Mouse (Mus musculus) CH12.LX (cell line): ENCODE results near the gene Prdx6b. TPM values are rescaled to one million over a fixed set of nuclear protein-coding genes. Genes with fewer than 3 reads are reported as not detected.

Experiments used
- DNase-seq: peaks from one replicate; pipeline ENCODE4 v3.0.0-alpha.2; 2013; ENCODE audit errors: extremely low read depth
- H3K27ac ChIP-seq: 2 replicates; pipeline ENCODE4 v1.5.1; 2012; ENCODE audit warnings: low read depth, mild to moderate bottlenecking, control low read depth, moderate library complexity; ENCODE audit not compliant: insufficient read depth
- H3K27me3 ChIP-seq: replicated peaks from 2 replicates; pipeline ENCODE3; 2012; ENCODE audit warnings: inconsistent platforms
- H3K36me3 ChIP-seq, 2 experiments: replicated peaks in 1 of 2; 2 replicates each; pipeline versions ENCODE3 to v1.6.1; 2012; ENCODE audit warnings: inconsistent platforms in 1 of 2, low read length in 1 of 2, mild to moderate bottlenecking in 1 of 2, mixed read lengths in 1 of 2, moderate library complexity in 1 of 2; ENCODE audit not compliant: control insufficient read depth in 1 of 2, insufficient read depth in 1 of 2
- H3K4me1 ChIP-seq, 2 experiments: 2 replicates each; pipeline ENCODE4 v1.6.1; 2012; ENCODE audit warnings: inconsistent platforms in 1 of 2, moderate library complexity in 1 of 2; ENCODE audit not compliant: insufficient read depth in 2 of 2, control insufficient read depth in 1 of 2
- H3K4me2 ChIP-seq: 2 replicates; pipeline ENCODE4 v1.6.1; 2012; ENCODE audit warnings: low read depth, mild to moderate bottlenecking, control low read depth; ENCODE audit not compliant: poor library complexity, insufficient read depth, severe bottlenecking
- H3K4me3 ChIP-seq, 3 experiments: fragments of 150-350 bp in 1 of 3; sonication (generic) in 1 of 3; replicated peaks in 1 of 3; 2 replicates each; pipeline versions ENCODE3 to v1.5.1; 2011 to 2012; ENCODE audit warnings: low read depth in 2 of 3, low read length in 2 of 3, mild to moderate bottlenecking in 2 of 3, moderate library complexity in 2 of 3, control low read depth in 1 of 3, improper control_type of control experiment in 1 of 3, inconsistent platforms in 1 of 3, mixed read lengths in 1 of 3; ENCODE audit not compliant: poor library complexity in 1 of 3
- H3K79me2 ChIP-seq: replicated peaks from 2 replicates; pipeline ENCODE4 v1.6.1; 2012; ENCODE audit warnings: mild to moderate bottlenecking, moderate library complexity; ENCODE audit not compliant: control insufficient read depth, poor library complexity, insufficient read depth, severe bottlenecking; ENCODE audit errors: extremely low read depth
- H3K9ac ChIP-seq: 2 replicates; pipeline ENCODE4 v1.6.1; 2012; ENCODE audit warnings: low read depth, mild to moderate bottlenecking, control low read depth, moderate library complexity; ENCODE audit not compliant: insufficient read depth
- H3K9me3 ChIP-seq: replicated peaks from 2 replicates; pipeline ENCODE3; 2012; ENCODE audit warnings: low read length, inconsistent platforms, mixed read lengths
- BHLHE40 ChIP-seq: IDR thresholded peaks from 2 replicates; pipeline ENCODE4 v1.6.1; 2011; ENCODE audit warnings: mild to moderate bottlenecking, low read depth, low read length, improper control_type of control experiment
- ELF1 ChIP-seq: IDR thresholded peaks from 2 replicates; pipeline ENCODE4 v1.6.1; 2014; ENCODE audit warnings: low read depth, mild to moderate bottlenecking, inconsistent platforms, low read length, improper control_type of control experiment
- EP300 ChIP-seq: IDR thresholded peaks from 2 replicates; pipeline ENCODE4 v1.6.1; 2011; ENCODE audit warnings: low read length, improper control_type of control experiment
- GABPA ChIP-seq: IDR thresholded peaks from 2 replicates; pipeline ENCODE4 v1.6.1; 2012; ENCODE audit warnings: low read depth, low read length, improper control_type of control experiment, inconsistent platforms; ENCODE audit not compliant: insufficient replicate concordance
- HCFC1 ChIP-seq: IDR thresholded peaks from 2 replicates; pipeline ENCODE4 v1.6.1; 2012; ENCODE audit warnings: low read depth, mild to moderate bottlenecking, inconsistent platforms, low read length, improper control_type of control experiment
- IRF4 ChIP-seq: IDR thresholded peaks from 2 replicates; pipeline ENCODE4 v1.6.1; 2014; ENCODE audit warnings: low read depth, mild to moderate bottlenecking, inconsistent platforms, low read length, improper control_type of control experiment
- KAT2A ChIP-seq: IDR thresholded peaks from 2 replicates; pipeline ENCODE4 v1.6.1; 2012; ENCODE audit warnings: low read length, improper control_type of control experiment, inconsistent platforms; ENCODE audit not compliant: insufficient replicate concordance
- MAFK ChIP-seq: IDR thresholded peaks from 2 replicates; pipeline ENCODE4 v1.6.1; 2011; ENCODE audit warnings: low read length, improper control_type of control experiment; ENCODE audit not compliant: insufficient replicate concordance
- MXI1 ChIP-seq: IDR thresholded peaks from 2 replicates; pipeline ENCODE4 v1.6.1; 2011; ENCODE audit warnings: mild to moderate bottlenecking, low read depth, low read length, improper control_type of control experiment
- NELFE ChIP-seq: IDR thresholded peaks from 2 replicates; pipeline ENCODE4 v1.6.1; 2011; ENCODE audit warnings: low read depth, low read length, improper control_type of control experiment
- POLR2AphosphoS2 ChIP-seq: IDR thresholded peaks from 2 replicates; pipeline ENCODE4 v1.6.1; 2011; ENCODE audit warnings: low read depth, low read length, improper control_type of control experiment
- RAD21 ChIP-seq: IDR thresholded peaks from 2 replicates; pipeline ENCODE4 v1.6.1; 2011; ENCODE audit warnings: low read depth, mild to moderate bottlenecking, low read length, improper control_type of control experiment, moderate library complexity
- RCOR1 ChIP-seq: conservative IDR thresholded peaks from 2 replicates; pipeline ENCODE4 v1.6.1; 2012; ENCODE audit warnings: low read depth, mild to moderate bottlenecking, inconsistent platforms, low read length, improper control_type of control experiment
- SMC3 ChIP-seq: IDR thresholded peaks from 2 replicates; pipeline ENCODE4 v1.6.1; 2011; ENCODE audit warnings: low read depth, low read length, improper control_type of control experiment
- TBP ChIP-seq: conservative IDR thresholded peaks from 2 replicates; pipeline ENCODE4 v1.6.1; 2011; ENCODE audit warnings: low read depth, low read length, improper control_type of control experiment
- TCF12 ChIP-seq: IDR thresholded peaks from 2 replicates; pipeline ENCODE4 v1.6.1; 2014; ENCODE audit warnings: low read depth, mild to moderate bottlenecking, inconsistent platforms, low read length, improper control_type of control experiment
- UBTF ChIP-seq: IDR thresholded peaks from 2 replicates; pipeline ENCODE4 v1.6.1; 2012; ENCODE audit warnings: low read depth, mild to moderate bottlenecking, inconsistent platforms, low read length, improper control_type of control experiment, moderate library complexity
- USF1 ChIP-seq: IDR thresholded peaks from 2 replicates; pipeline ENCODE4 v1.6.1; 2014; ENCODE audit warnings: low read depth, mild to moderate bottlenecking, inconsistent platforms, low read length, improper control_type of control experiment
- USF2 ChIP-seq: conservative IDR thresholded peaks from 2 replicates; pipeline ENCODE4 v1.6.1; 2011; ENCODE audit warnings: low read depth, low read length, improper control_type of control experiment
- ZKSCAN1 ChIP-seq: IDR thresholded peaks from 2 replicates; pipeline ENCODE4 v1.6.1; 2012; ENCODE audit warnings: low read depth, inconsistent platforms, low read length, improper control_type of control experiment, borderline replicate concordance
- ZMIZ1 ChIP-seq: IDR thresholded peaks from 2 replicates; pipeline ENCODE4 v1.6.1; 2012; ENCODE audit warnings: low read depth, mild to moderate bottlenecking, inconsistent platforms, low read length, improper control_type of control experiment
- dilution Hi-C: fragments of 300-500 bp; cut with MboI; formaldehyde crosslinking; loops from 2 replicates; pipeline ENCODE4 v1.14.3; 2020; ENCODE audit warnings: low sequenced_read_pairs; ENCODE audit not compliant: extremely low pct_unique_long_range_greater_than_20kb, extremely low pct_ligation_motif_present
- in situ Hi-C: fragments of 300-500 bp; cut with MboI; formaldehyde crosslinking; loops from 3 replicates; pipeline ENCODE4 v1.14.3; 2019; ENCODE audit warnings: low sequenced_read_pairs, low pct_ligation_motif_present, low pct_unique_long_range_greater_than_20kb, mixed read lengths
- polyA plus RNA-seq: library from polyadenylated mRNA; unstranded; fragments of >175 nt; gene quantifications from 2 replicates; pipeline ENCODE4 v1.2.1, GENCODE M21; 2012; ENCODE audit warnings: low read depth; ENCODE audit not compliant: insufficient read length
- total RNA-seq, 2 experiments: library from RNA; depleted of rRNA; stranded (reverse); fragments of 300-350 nt in 1 of 2; fragments of >200 nt in 1 of 2; gene quantifications; 2 replicates each; pipeline ENCODE4 v1.2.3; 2012 to 2014

Prdx6b gene
- total and polyA plus RNA-seq, 3 experiments: not detected

DNA sequence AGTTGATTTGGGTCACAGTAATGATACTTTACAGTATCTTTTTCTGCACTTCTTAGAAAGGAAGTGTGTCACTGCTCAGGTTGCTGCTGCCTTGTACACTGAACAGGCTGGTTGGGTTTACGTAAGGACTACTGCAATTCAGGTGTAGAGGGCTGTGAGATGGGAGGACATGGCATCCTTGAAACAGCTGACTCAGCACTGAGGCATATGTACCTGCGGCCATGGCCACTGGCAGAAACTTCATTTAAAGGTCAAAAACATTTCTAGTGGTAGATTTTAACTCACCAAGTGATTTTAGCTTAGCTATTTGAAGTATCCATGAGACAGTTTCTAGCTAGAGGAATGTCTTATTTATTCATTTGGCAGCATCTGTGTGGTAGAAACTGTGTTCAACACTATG, 33.5 kb downstream of the Prdx6b start:
- Histone ChIP-seq H3K79me2 (no peaks in the 10 kb centered on the region), H3K9ac (no peak overlapping the region), H3K36me3 (peaks cover 44 to 87% of the 10 kb centered on the region in 2 experiments), H3K27me3 (no peaks in the 10 kb centered on the region), H3K4me2 (no peak overlapping the region), H3K27ac (no peak overlapping the region), H3K4me1 (peaks cover 0 to 20% of the 10 kb centered on the region in 2 experiments; a peak in 2 of 4 replicates), H3K4me3 (no peak overlapping the region), H3K9me3 (no peaks in the 10 kb centered on the region)
- dilution Hi-C loops (no loop called here), in situ Hi-C loops (loop anchor here (25.0 kb wide), 1 partner anchor 312 kb away; no protein-coding TSS in a partner anchor)
- no peak for DNase-seq
- TF ChIP-seq POLR2AphosphoS2: no peak
- peak; percentile 90 for TF ChIP-seq MAFK

GRCm38 (mm10) chr2:80327272-80327671, 35.0 kb downstream of the Prdx6b start:
- H3K79me2 ChIP-seq: no peaks in the 10 kb centered on the region
- no peak overlapping the region for H3K27ac ChIP-seq
- no peak for DNase-seq
- TF ChIP-seq MXI1 (no peak), UBTF (no peak), IRF4 (no peak), ZKSCAN1 (no peak), KAT2A (no peak), ZMIZ1 (no peak), TBP (no peak), RCOR1 (no peak), RAD21 (no peak), NELFE (no peak), TCF12 (no peak), HCFC1 (no peak), GABPA (no peak), USF1 (no peak), EP300 (no peak), POLR2AphosphoS2 (no peak), BHLHE40 (no peak), USF2 (no peak), SMC3 (no peak), ELF1 (no peak)
- no peak overlapping the region for H3K4me3 ChIP-seq
- dilution Hi-C loops (no loop called here), in situ Hi-C loops (loop anchor here (25.0 kb wide), 1 partner anchor 310 kb away; no protein-coding TSS in a partner anchor)
- no peaks in the 10 kb centered on the region for H3K27me3 ChIP-seq
- H3K9ac ChIP-seq: no peak overlapping the region
- peaks cover 0 to 10% of the 10 kb centered on the region in 2 experiments; a peak in 2 of 4 replicates for H3K4me1 ChIP-seq
- H3K9me3 ChIP-seq: no peaks in the 10 kb centered on the region
- H3K4me2 ChIP-seq: no peak overlapping the region
- peaks cover 46 to 86% of the 10 kb centered on the region in 2 experiments for H3K36me3 ChIP-seq
